Mouse (Mus musculus) cerebellum, adult 9-10 months (tissue): Measurements from ENCODE around the gene Cdkn2c.
A peak's percentile ranks its signal among the peaks of the same experiment; 100 is the strongest.
"Not testable (repeated sequence)": the region's sequence is repeated elsewhere in the genome, so short reads cannot be mapped to it uniquely, and the experiment has no call there.

Experiments used
- DNase-seq: peaks from one replicate; pipeline ENCODE4 v3.0.0; 2022

Cdkn2c gene

DNA sequence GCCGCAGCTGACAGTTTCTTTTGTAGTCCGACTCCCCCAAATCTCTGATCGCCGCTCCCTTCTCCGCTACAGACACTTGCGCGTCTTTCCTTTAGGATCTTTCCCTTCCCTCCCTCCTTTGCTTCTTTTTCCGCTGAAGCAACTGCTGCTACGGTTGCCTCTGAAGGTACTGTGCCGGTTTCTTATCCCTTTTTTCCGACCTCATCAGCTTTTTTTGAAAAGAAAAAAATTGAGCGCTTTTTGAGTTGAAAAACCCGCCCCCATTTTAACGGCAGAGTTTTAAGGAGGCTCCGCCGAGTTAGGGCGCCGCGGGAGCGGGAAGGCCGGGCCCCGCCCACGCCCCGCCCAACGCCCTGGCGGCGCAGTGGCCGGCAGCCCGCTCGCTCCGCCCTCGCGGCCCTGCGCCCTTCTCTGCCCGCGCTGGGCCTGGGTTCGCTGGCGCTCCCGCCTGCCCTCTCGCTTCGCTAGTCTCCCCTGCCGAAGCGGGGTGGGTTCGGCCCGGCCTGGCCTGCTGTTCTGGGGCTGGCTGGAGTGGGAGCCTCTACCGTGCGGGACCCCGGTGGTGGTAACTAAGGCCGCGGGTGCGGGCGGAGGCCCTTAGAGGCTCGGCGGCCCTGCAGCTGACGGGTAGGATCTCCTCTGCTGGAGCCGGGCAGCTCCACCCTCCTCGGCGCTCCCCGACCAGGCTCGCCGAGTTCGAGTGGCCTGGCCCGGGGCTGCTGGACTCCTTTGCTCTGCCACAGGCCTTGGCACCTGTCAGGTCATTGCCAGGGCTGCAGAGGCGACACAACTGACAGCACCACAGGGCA lies at the start of gene Cdkn2c:
Gene Cdkn2c (minus strand): TSS at position 729 of the 809 bp plus-strand sequence.
- peak; percentile 85 for DNase-seq

DNA sequence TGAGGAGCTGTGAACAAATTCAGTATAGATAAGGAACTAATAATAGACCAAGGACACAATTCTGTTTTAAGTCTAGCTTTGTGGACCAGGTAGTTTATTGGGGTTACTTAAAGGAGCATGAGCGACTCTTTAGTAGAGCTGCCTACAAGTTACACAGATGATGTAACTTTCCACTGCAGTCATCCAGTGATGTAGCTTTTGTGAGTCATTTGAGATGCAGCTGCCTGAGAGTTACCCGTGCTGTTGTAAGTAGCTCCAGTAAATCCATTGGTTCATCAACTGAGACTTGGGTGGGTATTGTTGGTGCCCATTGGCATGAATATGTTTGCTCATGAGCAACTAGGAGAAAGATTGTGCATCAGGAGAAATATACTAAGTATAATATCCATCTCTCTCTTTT lies 38.4 kb upstream of the Cdkn2c start:
- no peak for DNase-seq

DNA sequence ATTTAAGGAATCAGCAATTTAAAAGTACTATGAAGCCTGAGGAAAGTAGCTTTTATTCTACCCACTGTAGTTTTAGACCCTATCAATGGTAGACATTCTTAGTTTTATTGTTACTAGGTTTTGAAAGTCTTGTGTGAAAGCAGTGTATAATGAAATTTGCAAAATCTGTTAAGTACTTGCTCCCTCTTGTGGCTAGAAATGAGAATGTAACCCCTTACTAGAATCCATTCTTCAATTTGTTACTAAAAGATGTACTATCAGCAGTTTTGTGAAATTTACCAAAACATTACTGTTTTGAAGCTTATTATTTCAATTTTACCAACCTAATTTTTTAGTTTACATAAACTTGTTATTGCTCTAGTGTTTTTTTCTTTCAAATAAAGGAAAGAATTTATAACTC lies 36.6 kb upstream of the Cdkn2c start:
- peak; percentile 71 for DNase-seq

DNA sequence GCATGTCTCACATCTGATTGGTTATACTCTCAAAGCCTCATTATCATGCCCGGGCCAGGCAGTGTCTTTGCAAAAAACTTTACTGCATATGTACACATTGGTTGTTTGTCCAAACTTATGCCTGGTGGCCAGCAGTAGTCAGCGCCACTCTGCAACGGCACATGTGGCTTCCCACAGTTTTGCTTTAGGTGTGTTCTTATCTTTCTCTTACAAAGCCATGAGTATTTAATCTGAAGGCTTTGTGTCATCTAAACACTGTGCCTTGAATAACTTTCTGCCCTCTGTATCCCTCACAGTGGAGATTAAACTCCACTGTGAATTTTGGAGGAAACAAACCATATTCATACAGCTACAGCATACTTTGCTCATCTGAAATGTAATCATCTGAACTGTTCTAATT lies 33.7 kb upstream of the Cdkn2c start:
- DNase-seq = not testable (repeated sequence)

DNA sequence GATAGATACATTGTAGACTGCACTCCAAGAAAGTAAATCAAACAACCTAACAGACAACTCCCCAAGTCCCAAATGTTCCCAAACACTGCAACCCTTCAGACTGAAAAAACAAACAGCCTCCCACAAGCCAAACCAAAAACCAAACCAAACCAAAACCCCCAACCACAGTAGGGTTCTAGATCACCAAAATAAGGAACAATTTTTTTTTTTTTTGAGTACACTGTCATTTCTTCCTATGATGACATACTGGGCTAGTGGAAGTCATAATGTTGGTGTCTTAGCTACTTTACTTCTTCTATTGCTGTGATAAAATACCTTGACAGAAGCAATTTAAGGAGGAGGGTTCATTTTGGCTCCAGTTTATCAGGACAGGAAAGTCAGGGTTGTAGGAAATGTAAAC lies 25.7 kb upstream of the Cdkn2c start:
- no peak for DNase-seq

DNA sequence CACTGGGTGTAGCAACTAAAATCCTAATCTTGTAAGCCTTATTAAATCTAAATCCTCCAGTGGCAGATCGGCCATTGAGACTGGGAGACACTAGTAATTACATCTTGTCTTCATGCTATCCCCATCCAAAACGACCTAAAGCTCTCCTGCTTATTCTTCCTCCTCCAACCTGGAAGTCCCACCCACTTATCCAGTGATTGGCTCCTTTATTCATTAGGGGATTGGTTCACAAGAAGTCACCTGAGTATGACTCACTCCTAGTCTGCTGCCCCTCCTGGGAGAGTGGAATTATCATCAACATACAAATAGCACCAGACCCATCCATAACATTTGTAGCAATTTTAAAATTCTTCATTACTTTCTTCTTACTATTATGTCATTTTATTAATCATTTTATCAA lies 16.6 kb upstream of the Cdkn2c start:
- no peak for DNase-seq

DNA sequence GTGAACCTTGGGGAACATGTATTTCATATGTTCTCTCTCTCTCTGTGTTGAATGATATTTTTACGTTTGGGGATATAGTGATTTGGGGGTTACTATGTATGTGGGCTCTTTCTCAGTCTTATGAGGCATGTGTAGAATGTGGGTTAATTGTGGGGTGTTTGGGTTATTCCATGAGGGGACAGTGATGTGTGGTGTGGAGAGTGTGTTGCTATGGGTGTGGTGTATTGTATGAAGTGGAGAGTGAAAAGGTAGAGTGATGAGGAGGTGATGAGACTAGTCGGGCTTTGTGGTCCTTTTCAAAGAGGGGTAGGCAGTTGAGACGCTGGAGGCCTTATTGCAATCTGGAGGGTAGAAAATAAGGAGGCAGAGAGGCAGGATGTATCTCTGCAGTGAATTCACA lies 10.2 kb upstream of the Cdkn2c start:
- peak; percentile 54 for DNase-seq

DNA sequence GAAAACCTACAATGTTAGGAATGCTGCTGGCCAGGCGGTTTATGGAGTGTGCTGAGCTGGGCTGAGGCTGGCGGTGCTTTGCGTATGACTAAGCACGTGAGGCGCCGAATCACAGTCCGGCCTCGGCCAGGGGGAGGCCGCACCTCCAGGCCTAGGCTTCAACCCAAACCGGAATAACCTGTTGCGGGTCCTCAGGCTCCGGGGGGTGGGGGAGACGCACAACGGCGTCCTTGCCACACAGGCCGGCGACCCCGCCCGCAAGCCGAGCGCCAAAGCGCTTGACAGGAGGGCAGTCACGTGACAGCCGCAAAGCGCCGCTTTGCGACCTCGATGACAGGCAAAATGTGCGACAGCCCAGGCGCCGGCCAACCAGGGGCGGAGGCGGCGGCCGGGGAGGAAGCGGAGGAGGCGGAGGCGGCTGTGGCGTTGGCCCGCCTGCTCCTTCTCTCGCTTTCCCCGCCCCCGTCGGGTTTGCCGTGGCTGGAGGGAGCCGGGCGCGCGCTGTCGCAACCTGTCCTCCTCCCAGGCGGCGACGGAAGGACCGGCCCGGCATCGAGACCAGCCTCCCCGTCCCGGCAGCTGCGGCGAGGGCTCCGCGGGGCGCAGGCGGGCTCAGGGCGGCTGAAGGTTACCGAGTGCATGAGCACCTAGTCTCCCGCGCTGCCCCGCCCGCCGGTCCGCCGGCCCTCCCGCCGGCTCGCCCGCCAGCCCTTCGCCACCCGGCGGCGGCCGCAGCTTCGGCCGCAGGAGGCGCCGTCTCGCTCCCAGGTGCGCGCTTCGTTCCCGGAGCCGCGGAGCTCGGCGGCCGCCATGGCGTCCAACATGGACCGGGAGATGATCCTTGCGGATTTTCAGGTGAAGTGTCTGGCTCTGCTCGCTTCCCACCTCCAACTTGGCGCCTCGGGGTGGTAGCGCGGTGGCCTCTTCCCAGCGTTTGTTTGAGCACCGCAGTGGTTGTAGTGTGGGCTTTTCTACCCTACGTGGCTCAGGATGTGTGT lies 9.5 kb upstream of the Cdkn2c start, which contains the start of gene Faf1:
Gene Faf1 (plus strand): TSS at position 371 of the 998 bp plus-strand sequence.
- peak; percentile 98 for DNase-seq

DNA sequence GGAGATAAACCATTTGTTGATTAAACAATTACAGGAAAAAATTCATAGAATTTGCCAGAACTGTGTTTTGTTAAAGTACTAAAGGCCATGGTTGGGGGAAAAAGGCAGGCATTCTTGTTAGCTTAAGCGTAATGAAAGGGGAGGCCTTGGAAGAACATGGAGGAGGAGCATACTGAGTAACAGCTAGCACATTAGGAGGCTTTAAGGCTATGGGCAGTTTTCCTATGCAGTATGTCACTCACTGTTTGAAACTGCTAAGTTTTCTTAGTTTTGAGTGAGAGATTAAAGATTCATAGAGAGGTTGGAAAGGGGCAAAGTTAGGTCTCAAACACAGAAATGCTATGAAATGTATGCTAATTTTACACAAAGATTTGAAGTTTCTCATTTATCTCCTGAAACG lies 7.1 kb upstream of the Cdkn2c start:
- DNase-seq = no peak

DNA sequence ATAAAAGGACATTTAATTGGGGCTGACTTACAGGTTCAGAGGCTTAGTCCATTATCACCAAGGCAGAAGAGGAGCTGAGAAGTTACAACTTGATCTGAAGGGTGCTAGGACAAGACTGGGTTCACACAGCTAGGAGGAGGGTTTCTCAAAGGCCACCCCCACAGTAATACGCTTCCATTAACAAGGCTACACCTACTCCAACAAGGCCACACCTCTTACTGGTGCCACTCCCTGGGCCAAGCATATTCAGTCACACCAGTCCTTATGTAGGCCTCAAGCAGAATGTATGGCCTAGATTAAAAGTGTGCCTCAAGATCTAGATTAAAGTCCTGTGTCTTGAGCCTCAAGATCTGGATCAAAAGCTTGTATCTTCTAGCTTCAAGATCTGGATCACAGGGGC lies 5.0 kb upstream of the Cdkn2c start:
- no peak for DNase-seq

DNA sequence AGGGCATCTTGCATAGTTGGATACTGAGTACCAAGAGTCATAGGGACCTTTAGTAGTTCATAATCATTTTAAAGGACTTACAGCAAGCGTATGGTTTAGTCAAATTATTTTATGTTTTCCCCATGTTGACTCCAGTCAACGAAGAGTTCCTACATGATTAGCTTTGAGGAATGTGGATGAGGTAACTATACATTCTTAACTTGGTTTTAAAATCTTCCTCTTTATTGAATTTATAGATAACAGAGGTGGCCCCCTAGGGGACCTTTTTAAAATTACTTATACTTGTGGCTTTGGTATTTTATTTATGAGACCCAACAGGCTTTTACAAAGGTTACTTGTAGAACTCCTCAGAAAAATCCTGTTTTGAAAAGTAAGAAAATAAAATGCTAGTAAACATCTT lies 3.2 kb upstream of the Cdkn2c start:
- DNase-seq = no peak

DNA sequence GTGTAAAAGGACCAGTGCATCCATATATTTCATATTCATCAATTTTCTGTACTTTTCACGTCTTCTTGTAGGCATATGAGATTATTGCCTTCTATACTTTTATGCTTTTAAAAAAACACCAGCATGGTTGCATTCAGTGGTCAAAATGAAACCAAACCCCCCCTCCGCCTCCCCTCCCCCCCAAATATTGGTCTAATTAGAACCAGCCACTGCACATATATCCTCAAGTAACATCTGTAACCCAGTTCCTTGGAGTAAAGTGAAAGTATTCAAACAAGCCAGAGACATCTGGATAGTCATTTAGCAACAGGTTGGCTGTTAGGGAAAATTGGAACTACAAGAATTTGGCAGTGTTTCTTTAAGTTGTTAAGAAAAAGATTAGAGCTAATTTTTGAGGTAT lies 529 bp upstream of the Cdkn2c start:
- no peak for DNase-seq

DNA sequence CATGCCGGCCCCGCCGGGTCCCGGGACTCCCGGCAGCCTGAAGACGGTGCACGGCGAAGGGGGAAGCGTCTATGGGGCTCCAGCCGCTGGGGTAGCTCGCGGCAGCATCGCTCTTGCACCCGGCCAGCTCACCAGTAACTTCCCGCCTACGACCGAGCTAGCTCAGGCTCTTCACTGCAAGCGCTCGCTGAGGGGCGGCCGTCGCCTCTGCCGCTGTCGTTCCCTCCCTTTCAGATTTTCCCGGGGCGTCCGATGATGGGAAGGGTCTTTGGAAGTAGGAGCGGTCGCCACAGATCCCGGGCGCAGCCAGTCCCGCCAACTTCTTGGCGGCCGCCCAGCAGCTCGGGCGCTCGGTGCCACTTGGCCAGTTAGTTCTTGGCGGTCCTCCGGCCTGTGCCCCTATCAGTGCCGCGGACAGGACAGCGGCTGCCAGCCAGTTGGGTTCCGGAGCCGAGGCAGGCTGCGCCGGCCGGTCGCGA lies 968 bp downstream of the Cdkn2c start:
- peak; percentile 72 for DNase-seq

DNA sequence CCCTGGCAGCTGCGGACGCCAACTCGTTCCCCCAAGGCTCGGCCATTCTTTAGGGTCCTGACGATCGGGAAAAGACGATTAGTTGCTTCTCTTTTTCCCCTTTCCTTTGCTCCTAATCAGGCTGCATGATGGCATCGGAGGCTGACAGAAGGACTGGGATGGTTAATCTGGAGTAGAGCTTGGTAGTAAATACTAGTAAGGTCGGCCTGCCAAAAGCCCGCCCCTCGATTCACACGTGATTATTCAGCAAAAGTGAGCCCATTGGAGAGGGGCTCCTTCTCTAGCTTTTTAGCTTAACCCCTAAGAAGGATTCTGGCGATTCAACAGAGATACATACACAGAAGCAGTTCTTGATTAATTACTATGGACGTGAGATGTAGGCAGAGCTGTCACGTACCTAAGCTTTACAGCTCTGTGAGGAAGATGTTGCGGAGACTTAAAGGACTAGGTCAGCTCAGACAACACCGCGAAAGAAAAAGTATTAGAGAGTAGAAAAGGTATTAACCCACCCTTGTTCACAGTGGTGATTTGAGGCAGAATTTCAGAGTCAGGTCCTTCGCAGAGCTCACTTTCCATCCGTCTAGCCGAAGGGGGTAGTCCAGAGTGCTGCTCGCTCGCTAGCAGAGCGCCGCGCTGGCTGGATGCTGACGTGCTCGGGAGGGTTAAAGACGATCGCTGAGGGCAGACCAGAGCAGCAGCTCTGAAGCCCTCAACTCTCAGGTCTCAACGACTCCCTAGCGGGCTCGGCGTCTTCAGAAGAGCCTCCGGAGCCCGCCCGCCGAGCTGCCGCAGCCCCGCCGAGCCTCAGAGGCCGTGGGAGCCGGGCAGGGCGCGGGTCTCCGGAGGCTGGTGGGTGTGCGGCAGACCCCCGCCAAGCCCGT lies 1.6 kb downstream of the Cdkn2c start:
- DNase-seq = peak; percentile 64

DNA sequence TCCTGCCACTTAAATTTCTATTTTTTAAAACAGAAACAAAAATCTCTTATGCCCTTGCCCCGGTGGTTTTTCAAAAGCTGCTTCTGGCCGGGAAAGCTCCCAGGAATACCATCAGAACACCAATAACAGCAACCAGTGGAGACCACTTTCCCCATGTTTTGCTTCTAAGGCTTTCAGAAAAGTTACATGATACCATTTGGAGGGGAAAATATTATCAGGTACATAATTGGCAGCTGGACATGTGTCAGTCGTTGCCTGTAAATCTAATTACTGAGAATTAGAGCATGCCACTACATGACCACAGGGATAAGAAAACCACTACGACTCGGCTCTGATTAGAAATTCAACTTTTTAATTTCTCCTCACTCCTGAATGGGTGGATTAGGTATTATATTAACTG lies 2.9 kb downstream of the Cdkn2c start:
- DNase-seq = no peak

DNA sequence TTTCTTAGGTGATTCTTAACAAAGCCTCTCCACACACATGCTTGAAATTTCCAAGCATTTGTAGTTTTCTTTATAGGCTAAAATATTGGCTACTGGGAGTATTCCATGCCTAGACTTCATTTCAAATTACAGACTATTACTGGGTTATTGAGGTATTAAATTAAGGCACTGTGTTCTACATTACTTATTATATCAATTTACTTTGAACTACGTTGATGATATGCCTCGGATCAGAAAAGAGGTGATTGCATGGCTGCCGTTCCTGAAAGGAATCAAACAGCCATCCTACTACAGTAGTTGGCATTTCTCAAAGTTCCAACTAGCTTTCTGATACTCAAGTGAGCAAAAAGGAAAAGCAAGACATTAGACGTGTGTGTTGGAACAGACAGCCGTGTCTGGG lies 4.7 kb downstream of the Cdkn2c start:
- no peak for DNase-seq

DNA sequence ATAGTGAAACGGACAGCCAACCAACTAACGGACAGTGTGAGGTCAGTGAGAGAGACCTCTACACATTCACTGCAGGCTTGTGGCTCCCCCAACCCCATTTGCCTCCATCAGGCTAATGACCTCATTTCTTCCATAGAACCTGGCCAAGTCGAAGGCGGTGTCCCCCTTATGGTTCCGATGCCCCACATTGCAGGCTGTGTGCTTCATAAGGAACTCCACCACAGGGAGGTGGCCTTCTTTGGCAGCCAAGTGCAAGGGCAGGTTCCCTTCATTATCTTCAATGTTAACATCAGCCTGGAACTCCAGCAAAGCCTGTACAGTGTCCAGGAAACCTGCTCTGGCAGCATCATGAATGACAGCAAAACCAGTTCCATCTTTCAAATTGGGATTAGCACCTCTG lies 5.8 kb downstream of the Cdkn2c start:
- DNase-seq = no peak

DNA sequence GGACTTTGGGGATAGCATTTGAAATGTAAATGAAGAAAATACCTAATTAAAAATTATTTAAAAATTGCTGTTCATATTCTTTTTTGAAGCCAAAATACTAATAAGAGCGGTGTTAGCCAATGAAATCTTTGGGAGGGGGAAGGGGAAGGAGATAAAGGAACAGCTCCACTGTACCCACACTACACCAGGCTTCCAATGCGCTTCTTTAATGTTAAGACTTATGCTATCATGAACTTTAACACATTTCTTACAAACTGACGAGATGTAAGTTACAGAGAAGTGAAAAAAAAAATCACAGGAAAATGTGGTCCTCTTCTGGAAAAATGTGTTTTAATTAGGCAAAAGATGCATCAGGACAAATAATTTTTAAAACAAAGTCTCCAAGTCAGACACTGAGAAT lies 6.4 kb downstream of the Cdkn2c start:
- DNase-seq = no peak

DNA sequence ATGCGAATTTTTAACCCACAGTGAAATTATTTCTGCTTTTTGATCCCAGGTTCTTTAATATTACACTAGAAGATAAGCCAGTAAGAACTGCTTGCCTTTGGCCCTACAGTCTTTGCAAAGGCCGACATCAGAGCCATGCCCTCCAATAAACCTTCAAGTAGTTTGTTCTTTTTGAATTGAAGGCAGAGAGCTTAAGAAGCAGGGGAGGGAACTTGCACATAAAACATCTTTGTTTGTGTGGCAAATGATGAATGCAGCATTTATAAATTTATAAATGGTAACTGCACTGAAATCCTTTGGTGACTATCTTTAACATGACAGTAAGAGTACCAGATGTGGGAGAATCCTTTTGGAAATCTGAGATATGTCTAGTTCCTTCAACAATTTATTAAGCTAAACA lies 7.4 kb downstream of the Cdkn2c start:
- no peak for DNase-seq

DNA sequence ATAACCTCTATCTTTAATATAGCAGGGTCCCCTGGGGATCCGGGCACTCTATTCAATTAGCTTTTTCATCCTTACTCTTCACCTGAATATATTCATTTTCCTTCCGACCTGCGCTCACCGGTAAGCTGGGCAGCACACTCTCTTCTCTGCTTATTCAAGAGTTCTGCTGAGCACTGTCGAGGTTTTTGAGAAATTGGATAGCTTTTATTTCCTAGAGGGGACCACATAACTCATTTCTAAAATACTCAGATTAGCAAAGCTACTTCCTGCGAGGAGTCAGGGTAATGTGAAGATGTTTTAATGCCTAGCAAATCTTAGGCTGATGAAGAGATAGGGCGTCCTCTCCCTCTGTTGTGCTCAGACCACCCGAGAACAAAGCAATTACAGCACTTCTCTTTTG lies 8.2 kb downstream of the Cdkn2c start:
- no peak for DNase-seq

DNA sequence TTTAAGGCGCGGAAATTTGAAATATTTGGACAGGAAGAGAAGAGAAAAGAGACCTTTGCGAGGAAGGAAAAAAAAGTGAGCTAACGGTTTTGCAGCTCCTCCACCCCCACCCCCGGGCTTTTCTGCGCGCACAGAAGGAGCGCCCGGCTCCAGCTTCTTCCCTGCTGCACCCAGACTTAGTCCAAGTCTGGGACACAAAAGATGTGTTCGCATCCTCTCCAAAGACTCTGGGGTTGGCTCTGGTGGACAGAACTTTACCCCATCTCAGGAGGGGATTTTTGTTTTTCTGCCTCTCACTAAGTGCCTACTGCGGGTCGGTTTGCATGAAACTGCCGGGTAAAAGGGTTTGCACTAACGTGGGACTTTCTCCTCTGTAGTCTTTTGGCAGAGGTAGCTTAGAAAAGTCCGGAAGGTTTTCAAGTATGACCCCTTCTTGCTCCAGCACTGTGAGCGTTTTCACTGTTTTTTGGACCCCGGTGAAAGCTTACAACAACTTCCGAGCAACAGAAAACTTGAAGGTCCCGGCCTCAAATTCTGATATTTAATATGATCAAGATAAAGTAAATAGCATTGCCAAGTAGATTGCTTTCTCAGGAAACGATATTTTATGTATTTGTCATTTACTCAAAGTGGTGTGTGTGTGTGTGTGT lies 9.0 kb downstream of the Cdkn2c start:
- no peak for DNase-seq
